Mouse (Mus musculus) left cerebral cortex, adult 18-20 months (tissue): ENCODE data around the gene Prpf39. TPM values are rescaled to one million over a fixed set of nuclear protein-coding genes. Genes with fewer than 3 reads are reported as not detected.

Source experiments
- total RNA-seq, 2 experiments: library from RNA; stranded (reverse); gene quantifications; 2 replicates each; pipeline ENCODE4 v1.2.3; 2021

Prpf39 gene
- total RNA-seq, 2 experiments from 2014 or later: 37.0 to 38.1 TPM

Other genes with a start within 250 kb of the Prpf39 start
- gene Gm527, start 118.4 kb upstream of the Prpf39 start, total RNA-seq: 10 to 100 TPM; 17.3 to 18.6 TPM
- gene Klhl28, start 70.8 kb upstream of the Prpf39 start, total RNA-seq: 10 to 100 TPM; 24.5 to 26.6 TPM
- gene Togaram1, start 70.5 kb upstream of the Prpf39 start, total RNA-seq: 10 to 100 TPM; 54.3 to 57.4 TPM
- 100 to 1,000 TPM; 173 to 174 TPM for gene Fkbp3, start 37.7 kb downstream of the Prpf39 start, total RNA-seq
- gene Fancm, start 39.3 kb downstream of the Prpf39 start, total RNA-seq: 10 to 100 TPM; 12.7 to 14.2 TPM
- under 1 TPM; 0.21 to 0.51 TPM for gene Mis18bp1, start 136.3 kb downstream of the Prpf39 start, total RNA-seq
- gene Wdr20rt, start 189.2 kb downstream of the Prpf39 start, total RNA-seq: not detected